Mouse (Mus musculus): ENCODE data around the gene Arhgap18.

Gene Arhgap18

DNA sequence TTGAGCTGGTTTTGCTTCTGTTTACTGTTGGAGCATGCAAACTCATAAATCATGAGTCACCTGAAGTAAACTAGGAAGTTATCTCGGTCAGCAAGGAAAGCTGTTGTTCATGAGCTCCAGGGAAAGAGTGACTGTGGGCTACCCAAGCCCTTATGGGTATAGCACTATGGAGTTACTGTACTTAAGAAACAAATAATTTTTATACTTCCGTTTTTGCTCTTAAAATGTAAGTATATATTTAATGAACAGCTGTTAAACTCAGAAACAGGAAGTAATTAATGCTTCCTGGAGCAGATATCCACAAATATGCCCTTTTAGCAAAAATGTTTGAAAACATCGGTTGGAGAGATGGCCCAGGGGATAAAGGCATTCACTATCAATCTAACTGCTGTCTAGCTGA is 27.4 kb downstream of the Arhgap18 start:
- DNase-seq, result no peak

- no peak for DNase-seq
These were observed 36.5 kb downstream of the Arhgap18 start for GRCm38 (mm10) chr10:26789680-26790079.

- no peak for DNase-seq
These were observed 38.6 kb downstream of the Arhgap18 start for GRCm38 (mm10) chr10:26791810-26792209.

GRCm38 (mm10) chr10:26793013-26793412 is 39.8 kb downstream of the Arhgap18 start:
- no peak for DNase-seq

DNA sequence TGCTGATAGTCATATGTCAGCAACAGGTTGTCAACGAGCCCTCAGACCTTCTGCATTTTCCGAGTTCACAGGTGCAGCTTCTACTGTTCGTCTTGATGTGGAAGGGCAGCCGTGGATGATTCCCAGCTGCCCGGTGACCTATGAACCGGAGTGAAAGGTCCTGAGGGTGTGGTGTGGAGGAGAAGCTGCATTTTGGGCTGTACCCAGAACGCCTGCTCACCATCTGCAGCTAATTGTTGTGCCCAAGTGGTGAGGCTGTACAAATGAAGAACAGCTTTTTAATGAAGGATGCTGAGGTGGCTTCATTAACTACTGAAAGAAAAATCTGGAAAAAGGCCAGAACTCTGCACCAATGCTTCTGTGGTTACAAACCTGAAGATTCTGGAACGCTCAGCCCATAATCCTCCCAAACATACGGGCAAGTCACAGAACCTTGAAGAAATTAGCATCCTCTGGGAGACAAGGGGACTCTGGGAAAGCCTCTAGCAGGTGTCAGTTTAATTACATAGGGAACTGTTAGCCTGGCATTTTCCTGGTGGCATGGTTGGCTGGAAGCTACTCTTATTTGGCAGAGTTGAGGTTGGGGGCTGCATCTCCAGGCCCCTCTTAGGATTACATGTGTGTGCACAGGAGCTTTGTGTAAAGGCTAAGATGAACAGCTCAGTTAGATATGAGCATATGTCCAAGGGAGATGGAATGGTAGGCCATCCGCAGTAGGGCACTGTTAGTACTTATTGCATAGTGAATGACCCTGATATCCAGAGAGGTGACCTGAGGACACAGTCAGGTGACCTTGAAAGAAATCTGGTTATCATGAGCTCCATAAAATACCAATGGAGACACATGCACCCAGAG is 43.4 kb downstream of the Arhgap18 start:
- DNase-seq, result peak in 1 of 2 experiments; percentile 19

- DNase-seq, result no peak
These were observed 44.1 kb downstream of the Arhgap18 start for GRCm38 (mm10) chr10:26797287-26797672.

- DNase-seq, result no peak
These were observed 45.7 kb downstream of the Arhgap18 start for GRCm38 (mm10) chr10:26798752-26799411.

GRCm38 (mm10) chr10:26799562-26800051 is 46.4 kb downstream of the Arhgap18 start:
- peak; percentile 28 to 53 for DNase-seq

GRCm38 (mm10) chr10:26804351-26804983 is 51.2 kb downstream of the Arhgap18 start:
- no peak for DNase-seq

- DNase-seq, result no peak
These were observed 51.8 kb downstream of the Arhgap18 start for GRCm38 (mm10) chr10:26805007-26805406.

DNA sequence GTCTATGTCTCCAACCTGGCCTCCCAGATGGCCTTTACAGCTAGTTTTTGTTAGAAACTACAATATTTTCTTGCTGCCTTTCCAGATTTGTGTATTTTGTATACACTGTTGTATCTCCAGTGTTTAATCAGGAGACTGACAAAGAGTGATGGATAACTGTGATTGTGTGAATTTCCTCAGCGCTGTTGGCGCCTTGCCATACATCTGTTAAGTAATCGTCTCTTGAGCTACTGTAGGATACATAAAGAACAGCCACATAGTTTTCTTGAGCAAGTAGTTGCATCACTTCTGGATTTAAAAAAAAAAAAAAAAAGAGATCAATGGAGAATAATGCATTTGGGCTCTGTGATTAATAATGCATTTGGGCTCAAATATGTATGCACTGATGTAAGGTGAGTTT is 52.9 kb downstream of the Arhgap18 start:
- no peak for DNase-seq

DNA sequence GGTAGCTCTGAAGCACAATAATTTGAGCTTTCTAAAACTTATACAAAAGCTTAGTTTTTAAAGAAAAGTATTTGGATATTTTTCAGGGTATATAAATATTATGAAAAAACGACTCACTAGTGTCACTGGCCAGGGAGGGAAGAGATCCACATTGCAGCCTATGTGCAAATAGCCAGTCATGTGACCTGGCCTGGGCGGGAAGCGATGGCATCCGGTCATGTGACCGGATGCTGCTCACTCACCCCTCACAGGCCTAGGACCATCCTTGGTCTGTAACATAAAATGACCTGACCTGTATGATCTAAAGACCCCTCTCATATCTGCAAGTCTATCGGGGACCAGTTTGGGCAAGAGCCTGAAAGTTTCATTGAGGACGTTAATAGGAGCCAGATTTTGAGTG is 56.8 kb downstream of the Arhgap18 start:
- DNase-seq, result no peak

GRCm38 (mm10) chr10:26810810-26811209 is 57.6 kb downstream of the Arhgap18 start:
- no peak for DNase-seq

DNA sequence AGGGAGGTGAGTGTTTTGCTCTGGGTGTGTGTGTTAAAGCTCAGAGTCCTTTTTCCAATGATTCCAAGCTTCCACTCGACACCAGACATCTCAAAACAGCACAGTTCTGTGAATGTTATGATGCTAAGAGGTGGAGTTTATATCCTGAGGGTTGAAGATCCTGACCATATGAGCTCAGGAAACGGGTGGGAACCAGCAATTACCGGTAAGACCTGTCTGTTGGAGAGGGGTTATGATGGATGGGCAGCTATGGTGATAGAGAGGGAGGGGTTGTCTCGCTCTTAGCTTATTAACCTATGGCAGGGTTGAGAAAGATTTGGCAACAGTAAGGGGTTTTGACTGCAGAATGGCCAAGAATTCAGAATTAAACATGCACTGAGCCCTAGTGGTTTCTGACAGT is 58.1 kb downstream of the Arhgap18 start:
- no peak for DNase-seq

- DNase-seq, result no peak
These were observed 62.4 kb downstream of the Arhgap18 start for GRCm38 (mm10) chr10:26815646-26816045.

GRCm38 (mm10) chr10:26820326-26820725 is 67.1 kb downstream of the Arhgap18 start:
- no peak for DNase-seq

DNA sequence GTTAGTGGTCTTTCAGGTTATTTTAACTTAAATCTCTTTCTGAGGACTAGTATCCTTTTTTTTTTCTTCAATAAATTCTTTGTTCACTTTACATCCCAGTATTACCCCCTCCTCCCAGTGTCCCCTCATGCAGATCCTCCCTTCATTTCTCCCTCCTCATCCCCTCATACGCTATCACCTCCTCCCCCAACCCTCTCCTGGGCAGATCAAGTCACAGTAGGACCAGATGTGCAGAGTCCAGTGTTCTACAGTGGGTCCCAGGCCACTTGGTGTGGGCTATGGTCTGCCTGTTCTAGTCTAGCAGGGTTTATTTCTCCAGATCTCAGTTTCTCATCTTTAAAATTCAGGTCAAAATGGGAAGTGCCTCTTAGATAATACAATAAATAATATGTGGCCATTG is 67.7 kb downstream of the Arhgap18 start:
- DNase-seq, result no peak

- DNase-seq, result no peak
These were observed 70.8 kb downstream of the Arhgap18 start for GRCm38 (mm10) chr10:26823997-26824396.

DNA sequence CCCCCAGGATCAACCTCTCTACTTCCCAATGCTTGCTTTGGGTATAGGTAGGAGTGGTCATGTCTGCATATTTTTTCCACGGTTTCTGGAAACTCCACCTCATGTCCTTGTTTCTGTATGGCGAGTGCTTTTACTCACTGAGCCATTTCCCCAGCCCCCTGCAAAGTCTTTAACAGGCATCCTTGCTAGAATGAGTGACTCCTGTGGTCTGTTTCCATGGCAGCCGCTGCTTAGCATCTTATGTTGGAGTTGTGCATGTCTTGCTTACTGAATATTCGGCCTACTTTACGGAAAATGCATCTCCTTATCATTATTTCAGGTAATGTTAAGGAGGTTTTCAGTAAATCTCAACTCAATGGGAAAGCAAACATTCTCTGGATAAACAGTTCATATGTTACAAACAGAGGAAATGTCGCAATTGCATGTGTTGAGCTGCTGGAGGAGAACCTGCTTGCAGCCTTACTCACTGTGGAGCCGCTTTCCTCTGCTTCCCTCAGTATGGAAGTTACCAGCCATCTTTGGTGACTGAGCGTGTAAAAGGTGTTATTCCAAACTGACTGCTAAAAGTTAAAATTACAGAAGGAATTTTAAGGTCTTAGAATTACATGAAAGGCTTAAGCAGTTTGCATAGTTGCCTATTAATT is 72.1 kb downstream of the Arhgap18 start:
- no peak for DNase-seq

DNA sequence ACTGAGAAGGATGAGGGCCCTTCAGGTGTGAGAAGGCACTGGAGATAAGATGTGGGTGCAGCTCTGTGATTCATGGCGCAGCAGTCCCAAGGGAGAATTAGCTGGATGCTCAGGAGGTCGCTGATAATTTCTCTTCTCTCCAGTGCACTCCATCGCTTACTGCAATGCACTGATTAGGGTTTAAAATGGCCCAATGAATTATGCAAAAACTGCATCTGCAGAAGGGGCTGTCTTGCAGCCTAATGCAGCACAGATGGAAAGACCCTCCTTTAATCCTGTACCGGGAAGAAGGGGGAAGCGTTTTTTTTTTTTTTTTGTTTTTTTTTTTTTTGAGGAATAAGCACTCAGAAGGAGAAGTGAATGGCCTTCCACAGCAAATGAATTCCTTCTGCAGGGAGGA is 74.1 kb downstream of the Arhgap18 start:
- no peak for DNase-seq

- DNase-seq, result peak; percentile 40 to 67
These were observed 75.4 kb downstream of the Arhgap18 start for GRCm38 (mm10) chr10:26828412-26829137.

GRCm38 (mm10) chr10:26832068-26832467 is 78.8 kb downstream of the Arhgap18 start:
- no peak for DNase-seq
